Mouse (Mus musculus) adrenal gland, adult 10 weeks (tissue): ENCODE data around the gene Arhgdig. TPM values are rescaled to one million over a fixed set of nuclear protein-coding genes. Genes with fewer than 3 reads are reported as not detected.

Experiments used
- polyA plus RNA-seq: library from polyadenylated mRNA; stranded (reverse); fragments of 350-450 nt; fragmentation: Illumina TruSeq; extraction: RNeasy Lipid Tissue Mini Kit (QIAGEN cat#74804); gene quantifications from one replicate; pipeline ENCODE4 v1.2.3, GENCODE M21; 2014; ENCODE audit warnings: low read depth, low replicate concordance

Arhgdig gene
- polyA plus RNA-seq = 0.64 TPM

GRCm38 (mm10) chr17:26207686-26208085 lies at the start of gene Arhgdig:
Arhgdig (minus strand) TSS chr17:26207786.

GRCm38 (mm10) chr17:26252539-26253251 lies 45.1 kb upstream of the Arhgdig start, which contains the start of gene Luc7l:
Luc7l (plus strand) TSS chr17:26252896.

DNA sequence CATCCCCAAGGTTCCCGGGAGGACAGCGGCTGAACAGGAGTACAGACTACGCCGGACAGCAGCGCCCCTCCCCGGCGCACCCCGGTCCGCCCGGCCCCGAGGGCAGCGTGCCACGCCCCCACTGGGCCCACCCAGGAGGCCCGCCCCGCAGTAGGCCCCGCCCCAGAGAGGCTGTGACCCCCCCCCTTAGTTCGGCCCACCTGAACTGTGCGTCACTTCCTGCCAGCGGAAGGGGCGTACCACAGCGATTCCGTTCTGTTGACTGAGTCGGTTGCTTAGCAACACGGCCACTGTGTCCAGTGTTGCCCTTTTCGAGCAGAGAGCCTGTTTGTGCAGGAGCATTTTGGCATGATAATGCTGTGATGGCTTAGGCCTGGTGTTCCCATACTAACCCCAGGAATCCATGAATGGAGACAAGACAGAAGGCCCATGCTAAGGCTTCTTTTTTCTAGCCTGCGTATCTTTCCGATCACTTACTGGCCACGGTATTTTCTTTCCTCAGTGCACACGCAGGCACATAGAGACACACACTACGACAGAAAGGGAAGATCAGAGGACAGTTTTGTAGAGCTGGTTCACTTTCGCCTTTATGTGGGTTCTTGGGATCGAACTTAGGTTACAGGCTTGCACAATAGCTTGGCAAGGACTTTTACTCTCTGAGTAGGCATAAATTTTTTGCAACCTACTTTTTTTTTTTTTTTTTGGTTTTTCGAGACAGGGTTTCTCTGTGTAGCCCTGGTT lies 36.7 kb upstream of the Arhgdig start, which contains the start of gene Fam234a:
Gene Fam234a (minus strand): TSS at position 142 of the 741 bp plus-strand sequence.

GRCm38 (mm10) chr17:26202737-26203136 lies 4.8 kb downstream of the Arhgdig start, which contains the start of gene Rgs11:
Rgs11 (plus strand) TSS chr17:26202951.

DNA sequence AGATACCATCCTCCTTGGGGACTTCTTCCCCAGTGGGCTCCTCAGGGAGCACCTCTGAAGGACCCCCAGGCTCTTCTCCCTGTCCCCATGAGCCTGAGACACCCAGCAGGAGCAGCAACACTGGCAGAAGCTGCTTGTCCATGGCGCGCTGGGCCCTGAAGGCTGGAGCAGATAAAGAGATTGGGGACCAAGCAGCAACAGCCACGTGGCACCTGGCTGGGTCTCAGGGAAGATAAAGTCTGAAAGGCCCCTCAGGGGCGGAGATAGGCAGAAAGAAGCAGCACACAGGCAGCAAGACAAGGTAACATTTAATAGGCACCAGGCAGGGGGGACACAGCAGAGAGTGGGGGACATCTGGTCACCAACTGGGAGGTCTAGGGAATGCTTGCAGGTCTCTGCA lies 8.7 kb downstream of the Arhgdig start, which contains the start of gene Pdia2:
Gene Pdia2 (minus strand): TSS at position 196 of the 400 bp plus-strand sequence.

Other genes starting within 250 kb of the Arhgdig start
- 0.41 TPM for gene Capn15, start 222.0 kb downstream of the Arhgdig start, polyA plus RNA-seq
- gene Rab11fip3, start 138.2 kb downstream of the Arhgdig start, polyA plus RNA-seq = 2.3 TPM
- 24.1 TPM for gene Decr2, start 117.4 kb downstream of the Arhgdig start, polyA plus RNA-seq
- not detected for gene Nme4, start 112.2 kb downstream of the Arhgdig start, polyA plus RNA-seq
- 0.99 TPM for gene Tmem8, start 94.5 kb downstream of the Arhgdig start, polyA plus RNA-seq
- 5.4 TPM for gene Mrpl28, start 84.3 kb downstream of the Arhgdig start, polyA plus RNA-seq
- 26.3 TPM for gene Axin1, start 69.1 kb downstream of the Arhgdig start, polyA plus RNA-seq
- gene Pdia2, start 8.7 kb downstream of the Arhgdig start, polyA plus RNA-seq = not detected
- gene Rgs11, start 4.8 kb downstream of the Arhgdig start, polyA plus RNA-seq = 1.7 TPM
- gene Fam234a, start 36.5 kb upstream of the Arhgdig start, polyA plus RNA-seq = 45.0 TPM
- gene Luc7l, start 45.1 kb upstream of the Arhgdig start, polyA plus RNA-seq = 81.5 TPM
- 3.0 TPM for gene Neurl1b, start 207.0 kb upstream of the Arhgdig start, polyA plus RNA-seq